Mouse (Mus musculus) ES-E14 (cell line): ENCODE results near the gene Foxp4.

Experiments used
- HCFC1 ChIP-seq: IDR thresholded peaks from 2 replicates; pipeline ENCODE4 v1.6.1; 2012; ENCODE audit warnings: low read length, inconsistent platforms, borderline replicate concordance; ENCODE audit not compliant: insufficient read depth
- ZC3H11A ChIP-seq: IDR thresholded peaks from 2 replicates; pipeline ENCODE4 v1.6.1; 2012; ENCODE audit warnings: low read depth, mild to moderate bottlenecking, inconsistent platforms, low read length, borderline replicate concordance

- TF ChIP-seq HCFC1 (no peak), ZC3H11A (no peak)
Measured at GRCm38 (mm10) chr17:47951452-47951851, 27.0 kb upstream of the Foxp4 start.
